Mouse (Mus musculus): ENCODE measurements around the gene Cep152. TPM values are rescaled to one million over a fixed set of nuclear protein-coding genes. Genes with fewer than 3 reads are reported as not detected.

The Cep152 gene
- polyA plus RNA-seq, 1 experiment from 2014 or later: 9.9 TPM

DNA sequence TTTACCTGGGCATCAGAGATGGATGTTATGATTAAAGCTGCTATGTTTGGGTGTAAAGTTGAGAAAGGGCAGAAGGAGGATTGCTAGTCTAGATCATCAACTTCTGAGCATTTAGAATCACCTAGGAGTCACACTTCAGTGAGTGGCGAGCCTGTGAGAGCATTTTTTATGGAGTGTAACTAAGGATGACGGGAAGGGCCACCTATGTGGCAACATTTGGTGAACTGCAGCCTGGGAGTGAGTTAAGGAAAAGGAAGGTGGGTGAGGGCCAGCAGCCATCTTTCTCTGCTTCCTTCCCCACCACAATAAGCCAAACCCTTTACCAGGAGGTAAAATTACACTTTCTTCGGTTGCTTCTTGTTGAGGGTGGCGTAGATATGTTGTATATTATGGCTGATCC, 33.0 kb downstream of the Cep152 start:
- H3K4me1 ChIP-seq (replicated peaks; ENCODE audit: control insufficient read depth, insufficient read depth, low read length): no peaks in the 10 kb centered on the region
- H3K4me3 ChIP-seq (ENCODE audit: low read depth, low read length): no peak overlapping the region
- no peaks in the 10 kb centered on the region for H3K9me3 ChIP-seq (ENCODE audit: control insufficient read depth, low read length)
- peaks cover 6% of the 10 kb centered on the region; the same call in 1 of the 2 replicates for H3K36me3 ChIP-seq (ENCODE audit: control insufficient read depth, insufficient read depth, low read length)
- no peaks in the 10 kb centered on the region for H3K27me3 ChIP-seq (ENCODE audit: control insufficient read depth, insufficient read depth, low read length)
- H3K4me2 ChIP-seq (replicated peaks; ENCODE audit: low read depth, low read length): no peak overlapping the region
- WGBS: 93% methylated on average over 4 of the region's 4 CpGs
- DNase-seq (ENCODE audit: low spot score): no peak
- no peak for ATAC-seq (ENCODE audit: low FRiP score)
- no peak overlapping the region for H3K27ac ChIP-seq (ENCODE audit: low read depth, low read length)
- no peak overlapping the region for H3K9ac ChIP-seq (ENCODE audit: low read depth, low read length)

DNA sequence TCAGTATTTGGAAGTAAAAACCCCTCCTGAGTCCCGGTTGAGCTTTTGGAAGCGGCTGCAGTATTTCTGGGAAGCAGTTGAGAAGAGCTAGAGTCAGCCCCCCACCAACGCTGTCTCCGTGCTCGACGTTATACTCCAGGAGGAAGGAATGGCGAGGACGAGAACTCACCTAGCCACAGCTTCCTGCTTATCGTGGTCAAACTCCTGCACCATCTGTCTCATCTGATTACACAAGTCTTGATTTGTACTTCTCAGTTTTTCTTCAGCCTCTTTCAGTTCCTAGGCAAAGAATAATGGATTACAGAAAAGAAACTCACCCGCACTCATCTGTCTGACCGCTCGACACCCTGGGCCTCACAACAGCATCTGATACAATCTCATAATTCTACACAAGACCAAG, 35.6 kb downstream of the Cep152 start:
- Histone ChIP-seq H3K4me3 (ENCODE audit: low read depth, low read length) (no peak overlapping the region), H3K27me3 (ENCODE audit: control insufficient read depth, insufficient read depth, low read length) (no peaks in the 10 kb centered on the region), H3K36me3 (ENCODE audit: control insufficient read depth, insufficient read depth, low read length) (peaks cover 6% of the 10 kb centered on the region; the same call in 1 of the 2 replicates), H3K4me1 (replicated peaks; ENCODE audit: control insufficient read depth, insufficient read depth, low read length) (no peaks in the 10 kb centered on the region), H3K9ac (ENCODE audit: low read depth, low read length) (no peak overlapping the region), H3K27ac (ENCODE audit: low read depth, low read length) (no peak overlapping the region), H3K4me2 (replicated peaks; ENCODE audit: low read depth, low read length) (no peak overlapping the region), H3K9me3 (ENCODE audit: control insufficient read depth, low read length) (no peaks in the 10 kb centered on the region)
- DNase-seq (ENCODE audit: low spot score) (no peak), ATAC-seq (ENCODE audit: low FRiP score) (no peak)
- WGBS: 97% methylated on average over 12 of the region's 12 CpGs

DNA sequence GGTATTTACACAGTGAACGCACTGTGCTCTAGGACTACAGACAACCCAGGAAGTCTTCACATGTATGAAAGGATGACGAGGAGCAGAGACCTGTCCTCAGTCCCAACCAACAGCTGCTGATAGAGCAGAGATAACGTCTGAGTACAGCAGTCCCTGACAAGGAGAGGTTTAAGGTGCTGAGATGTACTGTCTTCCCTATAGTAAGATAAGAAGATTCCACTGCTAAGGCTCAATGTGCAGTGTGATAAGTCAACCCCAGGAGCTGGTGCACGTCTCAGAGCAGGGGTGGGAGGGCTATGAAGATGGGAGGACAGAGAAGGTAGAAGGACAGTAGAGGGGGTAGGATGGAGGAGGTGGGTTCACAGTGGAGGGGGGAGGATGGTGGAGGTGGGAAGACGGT, 43.8 kb downstream of the Cep152 start:
- H3K27me3 ChIP-seq (ENCODE audit: control insufficient read depth, insufficient read depth, low read length): no peaks in the 10 kb centered on the region
- 86% methylated on average over 5 of the region's 5 CpGs for WGBS
- peaks cover 9% of the 10 kb centered on the region for H3K36me3 ChIP-seq (ENCODE audit: control insufficient read depth, insufficient read depth, low read length)

DNA sequence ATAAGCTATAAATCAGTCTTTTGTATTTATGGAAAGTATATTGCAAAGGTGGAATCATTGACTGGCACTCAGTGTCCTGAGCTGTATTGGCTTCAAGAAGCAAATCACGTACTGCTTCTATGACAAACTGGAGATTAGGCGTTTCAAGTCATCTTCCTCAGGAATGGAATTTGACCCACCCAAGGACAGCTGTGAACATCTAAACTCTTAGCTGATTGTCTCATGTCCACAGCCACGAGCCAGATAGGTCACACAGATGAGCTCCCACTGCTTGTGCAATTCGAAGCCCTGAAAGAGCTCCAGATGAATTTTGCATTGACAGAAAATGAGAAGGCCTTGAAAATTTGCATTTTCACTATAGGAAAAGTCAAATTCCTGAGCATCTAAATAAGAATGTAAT, 47.2 kb downstream of the Cep152 start:
- WGBS: 77% methylated on average over 4 of the region's 4 CpGs
- DNase-seq (ENCODE audit: low spot score) (no peak), ATAC-seq (ENCODE audit: low FRiP score) (no peak)
- no peak overlapping the region for H3K27ac ChIP-seq (ENCODE audit: low read depth, low read length)
- H3K9me3 ChIP-seq (ENCODE audit: control insufficient read depth, low read length): no peaks in the 10 kb centered on the region
- no peak overlapping the region for H3K9ac ChIP-seq (ENCODE audit: low read depth, low read length)
- no peak overlapping the region for H3K4me3 ChIP-seq (ENCODE audit: low read depth, low read length)
- no peaks in the 10 kb centered on the region for H3K27me3 ChIP-seq (ENCODE audit: control insufficient read depth, insufficient read depth, low read length)
- no peaks in the 10 kb centered on the region for H3K4me1 ChIP-seq (replicated peaks; ENCODE audit: control insufficient read depth, insufficient read depth, low read length)
- H3K4me2 ChIP-seq (replicated peaks; ENCODE audit: low read depth, low read length): no peak overlapping the region
- peaks cover 12% of the 10 kb centered on the region for H3K36me3 ChIP-seq (ENCODE audit: control insufficient read depth, insufficient read depth, low read length)

More for the DNA sequence above, 43.8 kb downstream of the Cep152 start:
- DNase-seq (ENCODE audit: low spot score): no peak
- Histone ChIP-seq H3K27ac (ENCODE audit: low read depth, low read length) (no peak overlapping the region), H3K9me3 (ENCODE audit: control insufficient read depth, low read length) (no peaks in the 10 kb centered on the region), H3K9ac (ENCODE audit: low read depth, low read length) (no peak overlapping the region), H3K4me1 (replicated peaks; ENCODE audit: control insufficient read depth, insufficient read depth, low read length) (no peaks in the 10 kb centered on the region), H3K4me2 (replicated peaks; ENCODE audit: low read depth, low read length) (no peak overlapping the region), H3K4me3 (ENCODE audit: low read depth, low read length) (no peak overlapping the region)
- no peak for ATAC-seq (ENCODE audit: low FRiP score)

DNA sequence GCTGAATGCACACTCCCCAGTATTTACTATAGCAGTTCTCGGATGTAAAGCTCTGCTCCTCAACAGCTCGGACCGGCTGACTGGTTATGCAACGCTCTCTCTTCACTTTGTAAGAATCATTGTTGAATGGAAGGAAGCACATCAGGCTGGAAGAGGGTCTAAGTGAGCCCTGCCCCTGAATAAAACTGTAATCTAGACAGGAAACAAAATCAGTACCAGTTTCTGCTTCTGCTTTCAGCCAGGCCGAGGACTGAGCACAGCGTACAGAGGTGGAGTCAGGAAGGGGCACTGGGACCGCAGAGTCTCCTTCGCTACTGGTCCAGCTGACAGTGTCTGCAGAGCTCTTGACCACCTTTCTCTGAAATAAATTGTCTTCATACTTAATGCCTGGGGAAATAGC, 48.4 kb downstream of the Cep152 start:
- Histone ChIP-seq H3K9me3 (ENCODE audit: control insufficient read depth, low read length) (no peaks in the 10 kb centered on the region), H3K36me3 (ENCODE audit: control insufficient read depth, insufficient read depth, low read length) (peaks cover 12% of the 10 kb centered on the region), H3K9ac (ENCODE audit: low read depth, low read length) (no peak overlapping the region), H3K4me1 (replicated peaks; ENCODE audit: control insufficient read depth, insufficient read depth, low read length) (no peaks in the 10 kb centered on the region), H3K27me3 (ENCODE audit: control insufficient read depth, insufficient read depth, low read length) (no peaks in the 10 kb centered on the region), H3K27ac (ENCODE audit: low read depth, low read length) (no peak overlapping the region), H3K4me2 (replicated peaks; ENCODE audit: low read depth, low read length) (no peak overlapping the region), H3K4me3 (ENCODE audit: low read depth, low read length) (no peak overlapping the region)
- no peak for ATAC-seq (ENCODE audit: low FRiP score)
- WGBS: 94% methylated on average over 8 of the region's 8 CpGs
- DNase-seq (ENCODE audit: low spot score): no peak

DNA sequence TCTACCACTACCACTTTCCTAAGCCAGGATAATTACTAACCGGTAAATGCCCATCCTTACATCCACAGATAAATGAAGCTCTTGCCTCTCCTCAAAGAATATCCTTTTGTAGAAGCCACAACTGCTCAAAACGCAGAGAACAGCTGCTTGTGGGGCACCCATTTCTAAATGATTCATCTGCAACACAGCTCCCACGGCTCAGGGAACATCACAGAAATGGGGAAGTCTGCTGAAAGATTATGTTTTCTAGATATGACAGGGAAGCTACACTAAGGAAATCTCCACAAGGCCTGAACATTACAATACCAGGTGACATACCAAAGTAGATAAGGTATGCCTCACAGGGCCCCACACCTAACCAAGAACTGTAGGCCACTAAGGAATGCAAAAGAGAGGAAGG, 49.1 kb downstream of the Cep152 start:
- Histone ChIP-seq H3K9ac (ENCODE audit: low read depth, low read length) (no peak overlapping the region), H3K36me3 (ENCODE audit: control insufficient read depth, insufficient read depth, low read length) (peaks cover 9% of the 10 kb centered on the region), H3K9me3 (ENCODE audit: control insufficient read depth, low read length) (no peaks in the 10 kb centered on the region), H3K4me1 (replicated peaks; ENCODE audit: control insufficient read depth, insufficient read depth, low read length) (no peaks in the 10 kb centered on the region), H3K27me3 (ENCODE audit: control insufficient read depth, insufficient read depth, low read length) (no peaks in the 10 kb centered on the region), H3K4me2 (replicated peaks; ENCODE audit: low read depth, low read length) (no peak overlapping the region), H3K27ac (ENCODE audit: low read depth, low read length) (no peak overlapping the region), H3K4me3 (ENCODE audit: low read depth, low read length) (no peak overlapping the region)
- WGBS: 94% methylated on average over 3 of the region's 3 CpGs
- DNase-seq (ENCODE audit: low spot score): no peak
- ATAC-seq (ENCODE audit: low FRiP score): no peak

DNA sequence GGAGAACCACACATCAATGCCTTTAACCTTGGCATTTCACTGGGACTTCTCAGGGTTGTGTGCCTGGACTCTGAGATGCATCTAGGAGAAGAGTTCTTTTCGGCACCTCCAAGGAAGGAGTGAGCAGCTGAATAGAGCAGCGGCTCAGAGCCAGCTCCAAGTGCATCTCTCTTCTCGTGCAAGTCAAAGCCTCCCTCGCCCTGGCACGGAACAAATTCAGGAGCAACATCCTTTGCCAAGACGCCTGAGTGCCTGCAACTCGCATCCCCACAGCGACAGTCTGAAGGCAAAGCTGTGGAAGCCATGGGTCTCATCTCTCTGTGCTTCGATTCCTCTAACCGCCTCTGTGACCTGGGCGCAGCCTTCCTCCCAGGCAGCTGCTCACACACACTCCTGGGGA, 61.0 kb downstream of the Cep152 start:
- DNase-seq (ENCODE audit: low spot score): no peak
- H3K36me3 ChIP-seq (ENCODE audit: control insufficient read depth, insufficient read depth, low read length): 0 out of 2 replicates have a peak, but pooled peaks cover 3% of the 10 kb centered on the region

DNA sequence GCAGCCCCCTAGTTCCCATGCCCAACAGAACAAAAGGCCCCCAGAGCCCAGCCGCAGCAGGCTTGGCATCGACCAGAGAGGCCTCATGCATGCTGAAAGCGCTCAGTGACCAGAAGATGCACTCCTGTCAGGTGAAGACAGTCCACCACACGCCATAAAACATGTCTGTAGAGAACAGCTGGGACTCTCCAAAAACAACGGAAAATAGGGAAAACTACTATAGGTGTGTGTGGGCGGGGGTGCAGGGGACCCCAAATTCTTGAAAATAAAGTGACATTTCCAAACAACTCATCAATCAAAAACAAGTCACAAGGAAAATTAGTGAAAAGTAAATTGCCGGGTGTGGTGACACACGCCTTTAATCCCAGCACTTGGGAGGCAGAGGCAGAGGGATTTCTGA, 62.5 kb downstream of the Cep152 start:
- no peaks in the 10 kb centered on the region for H3K9me3 ChIP-seq (ENCODE audit: control insufficient read depth, low read length)
- 88% methylated on average over 8 of the region's 8 CpGs for WGBS
- H3K4me3 ChIP-seq (ENCODE audit: low read depth, low read length): no peak overlapping the region
- no peak overlapping the region for H3K9ac ChIP-seq (ENCODE audit: low read depth, low read length)
- no peak overlapping the region for H3K27ac ChIP-seq (ENCODE audit: low read depth, low read length)
- H3K36me3 ChIP-seq (ENCODE audit: control insufficient read depth, insufficient read depth, low read length): 0 out of 2 replicates have a peak, but pooled peaks cover 3% of the 10 kb centered on the region
- no peaks in the 10 kb centered on the region for H3K4me1 ChIP-seq (replicated peaks; ENCODE audit: control insufficient read depth, insufficient read depth, low read length)
- no peak overlapping the region for H3K4me2 ChIP-seq (replicated peaks; ENCODE audit: low read depth, low read length)
- ATAC-seq (ENCODE audit: low FRiP score) (no peak), DNase-seq (ENCODE audit: low spot score) (no peak)
- no peaks in the 10 kb centered on the region for H3K27me3 ChIP-seq (ENCODE audit: control insufficient read depth, insufficient read depth, low read length)

More for the DNA sequence above, 61.0 kb downstream of the Cep152 start:
- Histone ChIP-seq H3K27ac (ENCODE audit: low read depth, low read length) (no peak overlapping the region), H3K4me2 (replicated peaks; ENCODE audit: low read depth, low read length) (no peak overlapping the region), H3K4me3 (ENCODE audit: low read depth, low read length) (no peak overlapping the region), H3K4me1 (replicated peaks; ENCODE audit: control insufficient read depth, insufficient read depth, low read length) (no peaks in the 10 kb centered on the region), H3K9ac (ENCODE audit: low read depth, low read length) (no peak overlapping the region), H3K27me3 (ENCODE audit: control insufficient read depth, insufficient read depth, low read length) (no peaks in the 10 kb centered on the region), H3K9me3 (ENCODE audit: control insufficient read depth, low read length) (no peaks in the 10 kb centered on the region)
- no peak for ATAC-seq (ENCODE audit: low FRiP score)
- 92% methylated on average over 11 of the region's 11 CpGs for WGBS

DNA sequence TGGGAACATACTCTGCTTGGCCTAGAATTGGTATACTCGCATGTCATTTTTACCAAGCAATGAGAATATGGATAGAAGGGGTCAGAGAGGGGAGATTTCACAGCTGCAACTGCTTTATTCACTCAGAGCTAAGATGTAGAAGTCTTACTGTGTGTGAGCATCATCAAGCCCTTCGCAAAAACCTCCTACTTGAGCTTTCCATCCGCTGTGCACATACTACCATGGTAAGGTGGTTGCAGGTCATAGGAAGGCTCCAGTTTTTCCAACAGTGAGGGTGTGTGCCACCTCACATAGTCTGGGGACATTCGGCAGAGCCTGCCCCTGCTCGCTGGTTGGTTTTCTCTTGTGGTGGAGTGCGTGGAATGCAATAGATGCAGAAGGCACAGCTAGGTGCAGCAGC, 64.9 kb downstream of the Cep152 start:
- Histone ChIP-seq H3K4me2 (replicated peaks; ENCODE audit: low read depth, low read length) (no peak overlapping the region), H3K9ac (ENCODE audit: low read depth, low read length) (no peak overlapping the region), H3K27me3 (ENCODE audit: control insufficient read depth, insufficient read depth, low read length) (no peaks in the 10 kb centered on the region), H3K27ac (ENCODE audit: low read depth, low read length) (0 out of 2 replicates have a peak overlapping the region, but pooled peaks have one; percentile 1), H3K9me3 (ENCODE audit: control insufficient read depth, low read length) (no peaks in the 10 kb centered on the region), H3K36me3 (ENCODE audit: control insufficient read depth, insufficient read depth, low read length) (no peaks in the 10 kb centered on the region), H3K4me1 (replicated peaks; ENCODE audit: control insufficient read depth, insufficient read depth, low read length) (no peaks in the 10 kb centered on the region), H3K4me3 (ENCODE audit: low read depth, low read length) (no peak overlapping the region)
- 77% methylated on average over 6 of the region's 6 CpGs for WGBS
- ATAC-seq (ENCODE audit: low FRiP score) (no peak), DNase-seq (ENCODE audit: low spot score) (peak; percentile 5)

Measured in hindbrain, embryonic 11.5 days (tissue).